Mouse (Mus musculus) colon, adult 2 months (tissue): ENCODE data around the gene Gm5269. TPM values are rescaled to one million over a fixed set of nuclear protein-coding genes. Genes with fewer than 3 reads are reported as not detected.

Experiments used
- polyA plus RNA-seq: library from polyadenylated mRNA; depleted of rRNA; stranded (reverse); fragments of >200 nt; gene quantifications from 2 replicates; pipeline ENCODE4 v1.2.3, GENCODE M21; 2012; rRNA removed

Gene Gm5269
- polyA plus RNA-seq: not detected in 2 replicates

GRCm38 (mm10) chr1:45890173-45890572 lies at the start of gene Gm5269:
Gene Gm5269 (minus strand): TSS chr1:45890273.

GRCm38 (mm10) chr1:45926393-45926763 lies 36.3 kb upstream of the Gm5269 start, which contains the start of gene Slc40a1:
Gene Slc40a1 (minus strand): TSS chr1:45926523.

Other genes starting within 250 kb of the Gm5269 start
- gene Wdr75, start 95.1 kb downstream of the Gm5269 start, polyA plus RNA-seq: 36.3 and 36.5 TPM in 2 replicates
- gene Slc40a1, start 36.2 kb upstream of the Gm5269 start, polyA plus RNA-seq: 22.9 and 24.7 TPM in 2 replicates
- gene Dnah7b, start 176.0 kb upstream of the Gm5269 start, polyA plus RNA-seq: 0.53 TPM in 1 of 2 replicates, not detected in the other